Mouse (Mus musculus) heart, adult 11 months (tissue): ENCODE measurements around the gene Eif2b5.
A peak's percentile ranks its signal among the peaks of the same experiment; 100 is the strongest.

Experiments used
- DNase-seq: peaks from one replicate; pipeline ENCODE4 v3.0.0; 2022

The Eif2b5 gene

GRCm38 (mm10) chr16:20490581-20490980 lies 8.0 kb upstream of the Eif2b5 start:
- DNase-seq = peak; percentile 89

- DNase-seq = peak; percentile 94
These were observed 7.3 kb upstream of the Eif2b5 start for GRCm38 (mm10) chr16:20491301-20491700.

- DNase-seq = no peak
These were observed 5.2 kb upstream of the Eif2b5 start for GRCm38 (mm10) chr16:20493452-20493851.

GRCm38 (mm10) chr16:20496671-20497600 lies 1.7 kb upstream of the Eif2b5 start:
- DNase-seq = peak; percentile 94

GRCm38 (mm10) chr16:20497980-20498676 lies 489 bp upstream of the Eif2b5 start:
- peak; percentile 91 for DNase-seq

- DNase-seq = no peak
These were observed 7.4 kb downstream of the Eif2b5 start for GRCm38 (mm10) chr16:20506000-20506399.

- no peak for DNase-seq
These were observed 10.7 kb downstream of the Eif2b5 start for GRCm38 (mm10) chr16:20509349-20509748.

- DNase-seq = no peak
These were observed 12.7 kb downstream of the Eif2b5 start for GRCm38 (mm10) chr16:20511277-20511847.

- DNase-seq = peak; percentile 81
These were observed 17.4 kb downstream of the Eif2b5 start for GRCm38 (mm10) chr16:20516032-20516431.

- DNase-seq = peak; percentile 99
These were observed 18.1 kb downstream of the Eif2b5 start, which contains the start of gene Dvl3 for GRCm38 (mm10) chr16:20516726-20517201. TSS of gene Dvl3 (plus strand) at chr16:20516982.

- no peak for DNase-seq
These were observed 18.6 kb downstream of the Eif2b5 start for GRCm38 (mm10) chr16:20517216-20517615.

GRCm38 (mm10) chr16:20517701-20518374 lies 19.2 kb downstream of the Eif2b5 start:
- peak; percentile 93 for DNase-seq

- no peak for DNase-seq
These were observed 25.3 kb downstream of the Eif2b5 start for GRCm38 (mm10) chr16:20523886-20524285.

- no peak for DNase-seq
These were observed 30.2 kb downstream of the Eif2b5 start for GRCm38 (mm10) chr16:20528779-20529178.

- DNase-seq = no peak
These were observed 30.8 kb downstream of the Eif2b5 start for GRCm38 (mm10) chr16:20529375-20529774.

GRCm38 (mm10) chr16:20530941-20531340 lies 32.3 kb downstream of the Eif2b5 start:
- DNase-seq = peak; percentile 91

GRCm38 (mm10) chr16:20534617-20535295 lies 36.1 kb downstream of the Eif2b5 start:
- peak; percentile 84 for DNase-seq

GRCm38 (mm10) chr16:20535296-20536080 lies 36.9 kb downstream of the Eif2b5 start, which contains the start of gene Ap2m1:
TSS of gene Ap2m1 (plus strand) at chr16:20535478.
- peak; percentile 100 for DNase-seq

GRCm38 (mm10) chr16:20536081-20536665 lies 37.6 kb downstream of the Eif2b5 start:
- DNase-seq = no peak

- peak; percentile 94 for DNase-seq
These were observed 38.5 kb downstream of the Eif2b5 start for GRCm38 (mm10) chr16:20537071-20537471.
